Mouse (Mus musculus) left cerebral cortex, adult 2 months (tissue): ENCODE results near the gene Lrrc8d. TPM values are rescaled to one million over a fixed set of nuclear protein-coding genes. Genes with fewer than 3 reads are reported as not detected.
A peak's percentile ranks its signal among the peaks of the same experiment; 100 is the strongest.
"Not testable (repeated sequence)": the region's sequence is repeated elsewhere in the genome, so short reads cannot be mapped to it uniquely, and the experiment has no call there.

Experiments
- DNase-seq, 2 experiments: peaks; one replicate each; pipeline ENCODE4 v3.0.0; 2021 to 2022; ENCODE audit warnings: low spot score in 2 of 2, mixed read lengths in 1 of 2; ENCODE audit errors: extremely low spot score in 1 of 2
- H3K27ac ChIP-seq: fragments of 200-600 bp; 2 replicates; pipeline ENCODE4 v1.8.1; 2022
- H3K4me3 ChIP-seq: fragments of 200-600 bp; 2 replicates; pipeline ENCODE4 v1.8.1; 2022
- CTCF ChIP-seq: fragments of 200-600 bp; IDR thresholded peaks from 2 replicates; pipeline ENCODE4 v1.8.1; 2022; ENCODE audit warnings: antibody characterized with exemption, mild to moderate bottlenecking, moderate library complexity
- intact Hi-C: fragments of 180-260 bp; cut with DNase I; formaldehyde crosslinking; loops from one replicate; pipeline ENCODE4 v1.15.1; 2025
- total RNA-seq, 2 experiments: library from RNA; stranded (reverse); gene quantifications; 2 replicates each; pipeline ENCODE4 v1.2.3; 2021

Lrrc8d gene
- total RNA-seq, 2 experiments from 2014 or later: 35.6 to 39.0 TPM

DNA sequence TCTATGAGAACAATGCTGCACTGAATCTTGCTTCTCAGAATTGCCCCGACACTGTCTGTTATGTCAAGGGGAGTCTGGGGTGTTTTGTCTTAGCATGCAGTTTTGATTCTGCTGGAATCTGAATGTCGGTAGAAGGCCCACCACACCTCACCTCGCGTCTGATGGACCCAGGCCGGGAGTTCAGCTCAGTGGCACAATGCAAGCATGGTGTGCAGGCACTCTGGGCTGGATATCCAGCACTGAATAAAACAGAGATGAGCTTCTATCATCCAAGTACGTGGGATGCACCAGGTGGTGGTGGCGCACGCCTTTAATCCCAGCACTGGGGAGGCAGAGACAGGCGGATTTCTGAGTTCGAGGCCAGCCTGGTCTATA is 160.7 kb downstream of the Lrrc8d start:
- intact Hi-C loops: no loop called here
- TF ChIP-seq CTCF: no peak
- no peak for DNase-seq
- Histone ChIP-seq H3K27ac (no peak overlapping the region), H3K4me3 (no peak overlapping the region)

DNA sequence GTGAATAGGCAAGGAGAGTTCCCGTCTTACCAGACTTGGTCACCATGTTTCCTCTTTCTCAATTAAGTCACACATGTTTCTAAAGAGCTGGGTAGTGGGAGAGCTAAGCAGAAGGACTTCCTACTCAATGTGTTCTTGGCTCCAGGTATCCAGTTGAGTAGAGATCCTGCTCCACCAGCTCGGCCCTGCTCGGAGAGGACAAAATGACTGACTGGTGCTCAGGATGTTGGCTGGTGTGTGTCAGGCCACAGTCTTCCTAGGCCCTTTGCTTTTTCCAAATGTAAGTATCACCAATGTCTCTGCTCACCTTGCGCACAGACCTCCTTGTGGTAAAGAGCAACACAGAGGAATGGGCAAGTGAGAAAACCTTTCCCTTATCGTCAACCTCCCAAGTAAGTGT is 161.8 kb downstream of the Lrrc8d start:
- intact Hi-C loops: no loop called here

DNA sequence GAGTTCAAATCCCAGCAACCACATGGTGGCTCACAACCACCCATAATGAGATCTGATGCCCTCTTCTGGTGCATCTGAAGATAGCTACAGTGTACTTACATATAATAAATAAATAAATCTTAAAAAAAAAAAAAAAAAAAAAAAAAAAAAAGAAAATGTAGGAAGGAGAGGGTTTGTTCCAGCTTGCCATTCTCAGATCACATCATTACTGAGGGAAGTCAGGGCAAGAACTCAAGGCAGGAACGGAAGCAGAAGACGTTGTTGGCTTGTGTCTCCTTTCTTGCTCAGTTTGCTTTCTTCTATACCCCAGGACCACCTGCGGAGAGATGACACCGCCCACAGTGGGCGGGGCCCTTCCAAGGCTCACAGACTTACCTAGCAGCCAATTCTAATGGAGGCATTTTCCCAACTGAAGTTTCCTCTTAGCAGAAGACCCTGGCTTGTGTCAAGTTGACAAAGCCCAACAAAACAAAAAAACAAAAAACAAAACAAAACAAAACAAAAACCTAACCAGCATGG is 165.4 kb downstream of the Lrrc8d start:
- intact Hi-C loops: loop anchor here (5.0 kb wide), 1 partner anchor 348 kb away; the partner anchor contains the start of gene Lrrc8c
- not testable (repeated sequence) for H3K4me3 ChIP-seq, DNase-seq, H3K27ac ChIP-seq

More for the DNA sequence above, 161.8 kb downstream of the Lrrc8d start:
- Histone ChIP-seq H3K27ac (no peak overlapping the region), H3K4me3 (no peak overlapping the region)
- no peak for DNase-seq
- no peak for TF ChIP-seq CTCF

DNA sequence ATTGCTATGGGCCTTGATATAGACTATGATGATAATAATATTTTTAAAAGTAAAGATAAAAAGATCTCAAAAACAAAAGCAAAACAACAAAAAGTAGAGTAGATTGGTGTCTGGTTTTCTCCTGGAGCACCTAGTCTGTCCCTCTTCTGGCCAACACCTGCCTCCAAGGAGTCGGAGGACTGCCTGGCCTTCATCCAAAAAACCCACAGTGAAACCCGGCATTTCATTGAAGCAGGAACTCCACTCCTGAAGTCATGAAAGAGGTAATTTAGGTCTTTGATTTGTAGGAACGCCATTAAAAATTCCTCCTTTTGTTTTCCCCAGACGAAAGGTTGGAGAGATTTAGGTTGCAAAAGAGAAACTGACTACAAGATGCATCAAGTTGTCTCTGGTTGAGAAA is 167.7 kb downstream of the Lrrc8d start:
- H3K4me3 ChIP-seq: no peak overlapping the region
- intact Hi-C loops: loop anchor here (5.0 kb wide), 1 partner anchor 350 kb away; the partner anchor contains the start of gene Lrrc8c
- DNase-seq: no peak
- no peak for TF ChIP-seq CTCF
- H3K27ac ChIP-seq: no peak overlapping the region

DNA sequence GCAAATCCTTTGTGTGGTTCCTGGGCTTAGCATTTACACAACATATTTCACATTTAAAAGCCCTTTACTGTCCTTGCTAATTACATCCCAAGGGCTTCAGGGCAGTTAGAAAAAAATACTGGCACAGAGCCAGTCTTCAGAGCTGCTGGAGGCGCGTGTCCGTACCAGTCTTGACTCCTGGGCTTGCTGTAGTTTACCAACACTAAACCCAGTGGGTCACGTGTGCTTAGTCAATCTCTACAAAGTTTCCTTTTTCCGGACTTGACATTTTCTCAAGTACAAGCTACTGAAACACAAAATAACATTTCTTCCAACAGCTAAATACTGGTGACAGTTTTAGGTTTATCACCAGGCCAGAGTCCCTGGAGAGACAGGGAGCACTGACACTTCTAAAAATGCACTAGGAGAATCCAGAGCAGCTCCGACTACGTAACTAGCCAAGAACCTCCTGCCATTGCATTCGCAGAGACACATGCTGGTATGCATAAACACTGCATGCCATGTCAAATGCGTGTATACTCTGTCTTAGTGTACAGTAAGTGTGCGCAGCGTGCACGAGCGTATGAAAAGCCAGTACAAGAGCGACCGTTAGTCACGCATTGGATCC is 168.2 kb downstream of the Lrrc8d start:
- Histone ChIP-seq H3K4me3 (no peak overlapping the region), H3K27ac (no peak overlapping the region)
- no peak for TF ChIP-seq CTCF
- intact Hi-C loops: loop anchor here (1.0 to 5.0 kb wide), 4 partner anchors 183 to 468 kb away; partner anchors contain the start of gene Lrrc8c
- no peak for DNase-seq

DNA sequence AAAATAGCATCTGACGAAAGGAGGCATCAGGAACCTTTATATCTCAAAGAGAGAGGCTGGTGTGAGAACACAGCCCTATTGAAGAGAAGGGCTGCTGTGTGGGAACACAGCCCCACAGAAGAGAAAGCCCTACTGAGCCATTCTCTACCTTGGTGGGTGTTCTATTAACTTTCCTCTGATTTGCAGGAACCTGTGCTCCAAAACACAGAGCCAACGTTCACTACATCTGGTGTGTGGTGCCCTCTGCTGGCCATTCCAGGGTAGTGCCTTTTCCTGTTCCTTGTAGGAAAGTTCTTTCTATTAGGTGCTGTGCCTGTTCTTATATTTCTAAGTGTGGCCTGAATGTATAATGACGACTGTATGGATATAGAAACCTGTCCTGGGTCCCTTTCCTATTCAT is 168.8 kb downstream of the Lrrc8d start:
- DNase-seq: peak; percentile 80 to 87
- TF ChIP-seq CTCF: peak; percentile 93
- intact Hi-C loops: loop anchor here (1.0 to 5.0 kb wide), 4 partner anchors 183 to 468 kb away; partner anchors contain the start of gene Lrrc8c
- H3K4me3 ChIP-seq: 0 out of 2 replicates have a peak overlapping the region, but pooled peaks have one; percentile 7
- no peak overlapping the region for H3K27ac ChIP-seq

DNA sequence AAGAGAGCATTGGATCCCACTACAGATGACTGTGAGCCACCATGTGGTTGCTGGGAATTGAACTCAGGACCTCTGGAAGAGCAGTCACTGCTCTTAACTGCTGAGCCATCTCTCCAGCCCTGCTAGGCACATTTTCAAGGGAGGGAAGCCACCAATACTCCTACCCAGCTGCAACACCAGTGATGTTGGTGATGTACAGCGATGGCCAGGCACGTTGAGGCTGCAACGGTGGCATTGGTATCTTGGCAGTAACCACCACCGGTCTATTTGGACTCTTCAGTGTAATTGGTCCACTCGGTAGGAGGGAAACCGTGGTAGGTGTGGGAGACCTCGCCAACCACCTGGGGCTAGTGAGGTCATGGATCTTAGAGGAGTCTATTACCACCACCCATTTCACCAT is 170.0 kb downstream of the Lrrc8d start:
- intact Hi-C loops: loop anchor here (5.0 kb wide), 1 partner anchor 352 kb away; the partner anchor contains the start of gene Lrrc8c
- DNase-seq: no peak
- no peak for TF ChIP-seq CTCF
- Histone ChIP-seq H3K4me3 (no peak overlapping the region), H3K27ac (no peak overlapping the region)

DNA sequence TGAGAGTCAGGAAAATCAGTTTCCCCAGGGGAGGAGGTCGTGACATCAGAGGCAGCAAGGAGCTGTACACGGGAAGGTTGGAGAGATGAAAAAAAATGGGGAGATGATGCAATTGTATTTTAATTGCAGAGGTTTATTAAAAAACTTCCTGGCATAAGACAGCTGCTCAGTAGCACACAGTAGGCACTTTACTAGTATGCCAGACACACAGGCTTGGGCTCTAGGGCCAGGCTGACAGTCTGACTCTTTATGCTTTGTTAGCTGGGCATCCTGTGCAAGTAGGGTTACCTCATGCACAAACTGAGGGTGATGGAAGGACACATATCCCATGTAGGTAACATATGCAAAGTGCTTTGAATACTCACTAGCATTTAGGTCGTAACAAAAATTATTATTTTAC is 171.4 kb downstream of the Lrrc8d start:
- DNase-seq: no peak
- Histone ChIP-seq H3K4me3 (no peak overlapping the region), H3K27ac (no peak overlapping the region)
- intact Hi-C loops: no loop called here
- no peak for TF ChIP-seq CTCF

DNA sequence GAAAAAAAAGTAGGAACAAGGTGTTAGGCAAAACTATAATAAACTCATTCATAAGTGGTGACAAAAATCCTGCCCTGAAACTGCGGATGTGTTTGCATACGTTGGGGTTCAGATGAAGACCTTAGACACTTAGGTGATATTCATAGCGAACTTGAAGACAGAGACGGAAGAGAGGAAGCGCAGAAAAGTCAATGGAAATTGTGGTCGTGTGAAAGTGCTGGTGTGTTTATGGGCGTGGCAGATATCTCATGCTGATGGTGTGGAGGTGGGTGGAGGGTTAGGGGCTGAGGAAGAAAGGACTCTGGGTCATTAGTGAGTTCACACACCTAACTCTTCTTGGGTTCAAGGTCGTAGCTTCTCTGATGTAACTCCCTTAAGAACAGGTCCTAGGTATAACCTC is 172.4 kb downstream of the Lrrc8d start:
- no peak for DNase-seq
- intact Hi-C loops: no loop called here
- no peak for TF ChIP-seq CTCF
- Histone ChIP-seq H3K27ac (no peak overlapping the region), H3K4me3 (no peak overlapping the region)

DNA sequence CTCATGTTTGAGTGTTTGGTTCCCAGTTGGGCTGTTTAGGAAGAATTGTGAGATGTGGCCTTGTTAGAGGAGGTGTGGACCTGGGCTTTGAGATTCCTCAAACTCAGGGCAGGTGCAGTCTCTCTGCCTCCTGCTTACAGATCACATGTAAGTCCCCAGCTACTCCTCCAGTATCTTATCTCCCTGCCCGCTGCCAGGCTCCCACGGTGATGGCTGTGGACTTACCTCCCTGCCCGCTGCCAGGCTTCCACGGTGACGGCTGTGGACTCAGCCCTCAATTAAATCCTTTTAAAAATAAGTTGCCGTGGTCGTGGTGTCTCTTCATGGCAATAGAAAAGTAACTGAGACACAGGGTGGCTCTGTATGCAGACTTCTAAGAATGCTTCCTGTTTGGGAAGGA is 173.1 kb downstream of the Lrrc8d start:
- H3K4me3 ChIP-seq: no peak overlapping the region
- TF ChIP-seq CTCF: no peak
- no peak overlapping the region for H3K27ac ChIP-seq
- intact Hi-C loops: no loop called here
- DNase-seq: no peak

DNA sequence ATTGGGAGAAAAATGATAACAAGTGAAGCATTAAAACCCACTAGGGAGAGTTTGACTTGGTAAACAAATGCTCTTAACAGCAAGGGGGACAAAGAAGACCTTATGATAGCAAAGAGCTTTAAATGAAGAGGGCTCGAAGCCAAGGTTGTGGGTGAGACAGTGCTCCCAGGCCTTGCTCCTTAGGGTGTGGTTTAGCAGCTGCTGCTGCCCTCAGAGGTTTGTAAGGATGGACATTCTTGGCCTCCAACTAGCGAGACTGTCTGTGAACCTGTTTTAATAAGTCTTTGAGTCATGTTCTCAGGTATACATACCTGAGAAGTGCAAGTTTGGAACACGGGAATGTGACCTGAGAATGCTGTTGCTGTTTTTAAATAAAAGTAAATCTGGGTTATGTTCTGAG is 174.0 kb downstream of the Lrrc8d start:
- no peak for DNase-seq
- intact Hi-C loops: no loop called here
- Histone ChIP-seq H3K27ac (no peak overlapping the region), H3K4me3 (no peak overlapping the region)
- no peak for TF ChIP-seq CTCF

DNA sequence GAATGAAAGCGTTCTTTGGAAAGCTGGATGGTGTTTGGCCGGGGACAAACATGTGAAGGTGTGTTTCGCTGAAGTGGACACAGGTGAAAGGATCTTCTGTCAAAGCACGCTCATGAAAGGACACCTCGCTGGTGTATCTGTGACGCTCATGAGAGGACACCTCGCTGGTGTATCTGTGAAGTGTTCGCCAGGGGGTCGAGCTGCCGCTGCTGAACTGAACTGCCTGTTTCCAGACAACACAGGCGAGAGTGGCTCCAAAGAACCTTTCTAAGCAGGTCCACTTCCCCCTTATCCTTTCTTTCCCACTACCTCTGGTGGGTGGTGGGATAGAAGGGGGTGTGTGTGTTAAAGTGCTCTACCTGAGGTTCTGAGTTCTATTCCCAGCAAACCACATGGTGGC is 174.7 kb downstream of the Lrrc8d start:
- H3K4me3 ChIP-seq: no peak overlapping the region
- intact Hi-C loops: no loop called here
- H3K27ac ChIP-seq: no peak overlapping the region
- TF ChIP-seq CTCF: no peak
- no peak for DNase-seq
